Mouse (Mus musculus) adrenal gland, postnatal 14 days (tissue): ENCODE results near the gene 4930404H24Rik. TPM values are rescaled to one million over a fixed set of nuclear protein-coding genes. Genes with fewer than 3 reads are reported as not detected.

Experiments used
- DNase-seq: peaks from one replicate; pipeline ENCODE4 v3.0.0; 2021; ENCODE audit warnings: mixed read lengths
- total RNA-seq: library from RNA; stranded (reverse); gene quantifications from 2 replicates; pipeline ENCODE4 v1.2.3, GENCODE M21; 2021

4930404H24Rik gene
- total RNA-seq, 1 experiment from 2014 or later = not detected

GRCm38 (mm10) chr2:153510136-153510535 lies 17.5 kb downstream of the 4930404H24Rik start:
- no peak for DNase-seq

- no peak for DNase-seq
Observed at GRCm38 (mm10) chr2:153511562-153511961, 19.0 kb downstream of the 4930404H24Rik start.

GRCm38 (mm10) chr2:153512416-153513323 lies 20.1 kb downstream of the 4930404H24Rik start:
- no peak for DNase-seq

- no peak for DNase-seq
Observed at GRCm38 (mm10) chr2:153513983-153514382, 21.4 kb downstream of the 4930404H24Rik start.

GRCm38 (mm10) chr2:153514497-153515380 lies 22.1 kb downstream of the 4930404H24Rik start:
- peak; percentile 67 for DNase-seq

- DNase-seq = no peak
Observed at GRCm38 (mm10) chr2:153515582-153515981, 23.0 kb downstream of the 4930404H24Rik start.

- peak; percentile 74 for DNase-seq
Observed at GRCm38 (mm10) chr2:153516961-153517360, 24.4 kb downstream of the 4930404H24Rik start.

- DNase-seq = no peak
Observed at GRCm38 (mm10) chr2:153520057-153520456, 27.5 kb downstream of the 4930404H24Rik start.

- peak; percentile 48 for DNase-seq
Observed at GRCm38 (mm10) chr2:153522270-153522669, 29.7 kb downstream of the 4930404H24Rik start.

GRCm38 (mm10) chr2:153523143-153523542 lies 30.6 kb downstream of the 4930404H24Rik start:
- DNase-seq = peak; percentile 27

- DNase-seq = no peak
Observed at GRCm38 (mm10) chr2:153523656-153524055, 31.1 kb downstream of the 4930404H24Rik start.

- DNase-seq = no peak
Observed at GRCm38 (mm10) chr2:153524727-153525126, 32.1 kb downstream of the 4930404H24Rik start.

- DNase-seq = peak; percentile 70
Observed at GRCm38 (mm10) chr2:153525906-153526311, 33.3 kb downstream of the 4930404H24Rik start.

GRCm38 (mm10) chr2:153526850-153527530 lies 34.4 kb downstream of the 4930404H24Rik start:
- no peak for DNase-seq

GRCm38 (mm10) chr2:153527580-153528531 lies 35.3 kb downstream of the 4930404H24Rik start:
- peak; percentile 82 for DNase-seq

- peak; percentile 74 for DNase-seq
Observed at GRCm38 (mm10) chr2:153528571-153529364, 36.2 kb downstream of the 4930404H24Rik start.

- peak; percentile 79 for DNase-seq
Observed at GRCm38 (mm10) chr2:153529365-153529781, 36.8 kb downstream of the 4930404H24Rik start.

GRCm38 (mm10) chr2:153529931-153530766 lies 37.6 kb downstream of the 4930404H24Rik start, which contains the start of gene Nol4l:
Gene Nol4l, minus strand, starts transcription at chr2:153529971.
- peak; percentile 74 for DNase-seq

GRCm38 (mm10) chr2:153530948-153531347 lies 38.4 kb downstream of the 4930404H24Rik start:
- no peak for DNase-seq
